Mouse (Mus musculus): ENCODE data around the gene Gm20909. TPM values are rescaled to one million over a fixed set of nuclear protein-coding genes. Genes with fewer than 3 reads are reported as not detected.

Gene Gm20909
- not detected in 2 replicates for polyA plus RNA-seq (2015; fragmentation: Nextera tagmentation; extraction: Ambion mirVana)

DNA sequence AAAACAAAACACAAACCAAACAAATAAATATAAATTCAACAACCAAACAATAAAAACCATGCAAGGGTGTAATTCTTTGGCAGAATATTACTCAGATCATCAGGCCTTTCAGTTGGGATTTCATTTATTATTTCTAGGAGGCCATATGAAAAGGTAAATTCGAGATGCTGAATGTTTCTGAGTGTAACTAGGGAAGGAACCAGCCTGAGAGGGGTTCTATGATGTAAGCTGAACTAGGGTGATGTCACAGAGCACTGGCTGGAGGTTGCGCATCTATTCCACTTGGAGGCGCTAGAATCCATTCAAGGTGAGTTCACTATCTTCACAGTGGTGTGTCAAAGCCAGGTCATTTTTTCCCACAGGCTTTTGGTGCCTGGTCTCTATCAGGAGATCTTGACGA is at the start of gene Gm20909:
Gm20909 (plus strand) TSS at position 301 of the 400 bp plus-strand sequence.

Other genes starting within 250 kb of the Gm20909 start
- gene Gm29866, start 170.9 kb upstream of the Gm20909 start, polyA plus RNA-seq (2015; fragmentation: Nextera tagmentation; extraction: Ambion mirVana): not detected in 2 replicates
- not detected in 2 replicates for gene Gm20865, start 77.0 kb downstream of the Gm20909 start, polyA plus RNA-seq (2015; fragmentation: Nextera tagmentation; extraction: Ambion mirVana)

Measured in neural tube, postnatal 0 days (tissue).